Mouse (Mus musculus) limb, embryonic 11.5 days (tissue): ENCODE measurements at regions not wholly inside any gene's neighbourhood (a gene's known extent, or its start where the extent isn't known, plus 50 kb on each side); places are given as distances from the start of the nearest gene placed in this dataset.

Source experiments
- ATAC-seq: fragments of 200-750 bp; cut with Nextera tagmentation; 2 replicates; pipeline ENCODE4 v1.8.0; 2017; ENCODE audit warnings: low read depth; ENCODE audit not compliant: insufficient number of reproducible peaks, low FRiP score, low TSS enrichment
- DNase-seq: peaks from one replicate; pipeline ENCODE4 v3.0.0-alpha.2; 2015; ENCODE audit warnings: low spot score
- H3K27ac ChIP-seq: fragments of 300-500 bp; sonication (generic); replicated peaks from 2 replicates; pipeline ENCODE4 v1.5.1; 2014; ENCODE audit warnings: low read depth, mild to moderate bottlenecking, low read length
- H3K27me3 ChIP-seq: fragments of 300-500 bp; sonication (generic); 2 replicates; pipeline ENCODE4 v1.6.1; 2014; ENCODE audit warnings: mild to moderate bottlenecking, low read length, mixed read lengths; ENCODE audit not compliant: control insufficient read depth, insufficient read depth
- H3K36me3 ChIP-seq: fragments of 300-500 bp; sonication (generic); 2 replicates; pipeline ENCODE4 v1.6.1; 2014; ENCODE audit warnings: mild to moderate bottlenecking, low read length, moderate library complexity, mixed read lengths; ENCODE audit not compliant: control insufficient read depth, insufficient read depth
- H3K4me1 ChIP-seq: fragments of 300-500 bp; sonication (generic); 2 replicates; pipeline ENCODE4 v1.6.1; 2014; ENCODE audit warnings: low read length, mixed read lengths; ENCODE audit not compliant: control insufficient read depth, insufficient read depth
- H3K4me2 ChIP-seq: fragments of 300-500 bp; sonication (generic); 2 replicates; pipeline ENCODE4 v1.6.1; 2014; ENCODE audit warnings: low read depth, mild to moderate bottlenecking, moderate library complexity; ENCODE audit not compliant: severe bottlenecking
- H3K4me3 ChIP-seq: fragments of 300-500 bp; sonication (generic); 2 replicates; pipeline ENCODE4 v1.5.1; 2014; ENCODE audit warnings: low read depth, low read length
- H3K9ac ChIP-seq: fragments of 300-500 bp; sonication (generic); 2 replicates; pipeline ENCODE4 v1.6.1; 2014; ENCODE audit warnings: mild to moderate bottlenecking, low read length
- H3K9me3 ChIP-seq: fragments of 300-500 bp; sonication (generic); 2 replicates; pipeline ENCODE4 v1.6.1; 2016; ENCODE audit warnings: low read length; ENCODE audit not compliant: control insufficient read depth
- WGBS: fragments of 180-500 bp; shearing (Covaris S2); extraction: QIAGEN DNeasy Blood & Tissue Kit; methylation state at CpG from one replicate; pipeline ENCODE4 v1.1.7; 2014; 5-methylcytosine and 5-hydroxymethylcytosine counted together

- Histone ChIP-seq H3K27ac (no peak overlapping the region), H3K27me3 (no peaks in the 10 kb centered on the region), H3K4me2 (no peak overlapping the region), H3K4me3 (no peak overlapping the region), H3K36me3 (no peaks in the 10 kb centered on the region), H3K9me3 (no peaks in the 10 kb centered on the region), H3K4me1 (no peaks in the 10 kb centered on the region), H3K9ac (no peak overlapping the region)
- 86% methylated on average over 7 of the region's 7 CpGs for WGBS
- ATAC-seq (no peak), DNase-seq (no peak)
Measured at GRCm38 (mm10) chrX:42332906-42333305, 156.6 kb upstream of the Tex13c2 start.

DNA sequence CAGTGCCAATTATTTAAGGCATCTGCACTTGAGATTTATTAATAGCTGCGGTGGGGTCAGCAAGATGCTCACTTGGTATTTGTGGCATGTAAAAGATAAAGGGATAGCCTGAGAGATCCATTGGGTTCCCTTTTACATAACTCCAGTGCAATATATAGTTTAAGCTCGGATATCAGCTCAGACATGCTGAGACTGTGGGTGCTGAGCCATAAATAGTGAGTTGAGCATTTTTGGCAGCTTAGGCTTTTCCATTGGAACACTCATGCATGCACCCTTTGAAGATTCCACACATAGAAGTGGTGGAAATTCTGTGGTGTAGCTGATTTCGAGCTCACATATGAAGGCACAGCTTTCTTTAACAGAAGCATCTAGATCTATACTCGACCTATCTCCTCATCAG, 155.9 kb upstream of the Tex13c2 start:
- Histone ChIP-seq H3K4me1 (no peaks in the 10 kb centered on the region), H3K36me3 (no peaks in the 10 kb centered on the region), H3K27me3 (no peaks in the 10 kb centered on the region), H3K9me3 (no peaks in the 10 kb centered on the region), H3K27ac (no peak overlapping the region), H3K4me3 (no peak overlapping the region), H3K4me2 (no peak overlapping the region), H3K9ac (no peak overlapping the region)
- WGBS = 74% methylated on average over 4 of the region's 4 CpGs
- no peak for ATAC-seq
- no peak for DNase-seq

- Histone ChIP-seq H3K9me3 (no peaks in the 10 kb centered on the region), H3K36me3 (no peaks in the 10 kb centered on the region), H3K27ac (no peak overlapping the region), H3K4me1 (no peaks in the 10 kb centered on the region), H3K27me3 (no peaks in the 10 kb centered on the region), H3K4me2 (no peak overlapping the region), H3K9ac (no peak overlapping the region), H3K4me3 (no peak overlapping the region)
- WGBS = 91% methylated on average over 2 of the region's 2 CpGs
- DNase-seq (no peak), ATAC-seq (no peak)
Measured at GRCm38 (mm10) chrX:42334794-42335193, 154.7 kb upstream of the Tex13c2 start.

DNA sequence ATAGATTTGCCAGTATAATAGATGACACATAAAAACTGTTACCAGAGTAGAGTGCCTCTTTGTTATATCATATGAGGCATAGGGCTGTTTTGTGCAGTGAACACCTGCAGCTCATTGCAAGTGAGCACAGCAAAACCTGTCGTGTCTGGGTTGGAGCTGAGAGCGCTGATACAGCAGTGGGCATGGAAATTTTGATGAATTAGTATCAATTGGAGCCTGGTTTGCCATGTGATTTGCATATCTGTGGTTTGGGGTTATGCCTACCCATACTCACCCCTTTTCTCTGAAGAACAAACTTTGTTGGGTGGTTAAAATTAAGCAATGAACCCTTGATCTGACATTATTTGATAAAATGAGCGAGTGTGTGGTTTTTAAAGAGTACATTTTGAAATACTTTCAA, 152.7 kb upstream of the Tex13c2 start:
- 92% methylated on average over 3 of the region's 3 CpGs for WGBS
- Histone ChIP-seq H3K27ac (no peak overlapping the region), H3K9me3 (no peaks in the 10 kb centered on the region), H3K4me2 (no peak overlapping the region), H3K36me3 (no peaks in the 10 kb centered on the region), H3K27me3 (no peaks in the 10 kb centered on the region), H3K4me1 (no peaks in the 10 kb centered on the region), H3K4me3 (no peak overlapping the region), H3K9ac (no peak overlapping the region)
- ATAC-seq = no peak
- DNase-seq = no peak

GRCm38 (mm10) chrX:42342362-42342761, 147.1 kb upstream of the Tex13c2 start:
- no peaks in the 10 kb centered on the region for H3K36me3 ChIP-seq
- ATAC-seq (no peak), DNase-seq (no peak)

GRCm38 (mm10) chrX:42342951-42343879, 146.3 kb upstream of the Tex13c2 start:
- Histone ChIP-seq H3K9me3 (no peaks in the 10 kb centered on the region), H3K4me3 (no peak overlapping the region), H3K4me1 (no peaks in the 10 kb centered on the region), H3K4me2 (no peak overlapping the region), H3K36me3 (no peaks in the 10 kb centered on the region), H3K27ac (no peak overlapping the region), H3K27me3 (no peaks in the 10 kb centered on the region), H3K9ac (no peak overlapping the region)
- no peak for DNase-seq
- 38% methylated on average over 16 of the region's 16 CpGs for WGBS
- no peak for ATAC-seq

More at GRCm38 (mm10) chrX:42342362-42342761, 147.1 kb upstream of the Tex13c2 start:
- no peak overlapping the region for H3K4me3 ChIP-seq
- H3K9ac ChIP-seq = no peak overlapping the region
- H3K4me2 ChIP-seq = no peak overlapping the region
- no peaks in the 10 kb centered on the region for H3K27me3 ChIP-seq
- no peaks in the 10 kb centered on the region for H3K4me1 ChIP-seq
- no peak overlapping the region for H3K27ac ChIP-seq
- 62% methylated on average over 7 of the region's 7 CpGs for WGBS
- no peaks in the 10 kb centered on the region for H3K9me3 ChIP-seq

DNA sequence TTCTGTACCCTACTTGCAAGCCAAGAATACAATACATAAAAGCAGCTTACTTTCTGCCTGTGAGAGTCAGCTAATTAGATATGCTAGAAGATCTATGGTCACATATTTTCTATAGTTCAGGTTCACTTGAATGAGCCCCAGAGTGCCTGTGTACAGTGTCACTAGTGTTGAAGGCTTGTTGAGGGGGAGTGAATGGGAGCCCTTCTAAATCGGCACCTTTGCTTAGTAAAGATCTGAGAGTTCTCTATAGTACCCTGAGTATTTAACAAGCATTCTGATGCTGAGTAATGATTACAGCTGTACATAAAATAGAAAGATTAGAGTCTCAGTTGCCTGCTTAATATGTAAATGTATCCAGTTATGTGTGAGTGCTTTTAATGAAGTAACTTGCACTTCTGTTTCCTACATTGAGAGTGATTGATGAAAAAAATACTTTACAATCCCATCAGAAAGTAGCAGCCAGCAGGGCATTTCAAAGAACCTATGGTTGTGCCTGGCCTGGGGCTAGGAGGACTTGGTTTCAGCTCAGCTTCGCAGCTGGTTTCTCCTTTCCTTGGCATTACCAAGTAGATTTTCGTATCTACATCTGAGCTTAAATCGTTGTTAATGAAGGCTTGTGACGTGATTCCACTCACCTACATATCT, 136.8 kb upstream of the Tex13c2 start:
- no peak overlapping the region for H3K27ac ChIP-seq
- no peaks in the 10 kb centered on the region for H3K36me3 ChIP-seq
- no peak overlapping the region for H3K4me3 ChIP-seq
- DNase-seq (no peak), ATAC-seq (no peak)
- no peak overlapping the region for H3K9ac ChIP-seq
- H3K27me3 ChIP-seq = no peaks in the 10 kb centered on the region
- no peak overlapping the region for H3K4me2 ChIP-seq
- no peaks in the 10 kb centered on the region for H3K9me3 ChIP-seq
- no peaks in the 10 kb centered on the region for H3K4me1 ChIP-seq
- WGBS = 73% methylated on average over 5 of the region's 5 CpGs

DNA sequence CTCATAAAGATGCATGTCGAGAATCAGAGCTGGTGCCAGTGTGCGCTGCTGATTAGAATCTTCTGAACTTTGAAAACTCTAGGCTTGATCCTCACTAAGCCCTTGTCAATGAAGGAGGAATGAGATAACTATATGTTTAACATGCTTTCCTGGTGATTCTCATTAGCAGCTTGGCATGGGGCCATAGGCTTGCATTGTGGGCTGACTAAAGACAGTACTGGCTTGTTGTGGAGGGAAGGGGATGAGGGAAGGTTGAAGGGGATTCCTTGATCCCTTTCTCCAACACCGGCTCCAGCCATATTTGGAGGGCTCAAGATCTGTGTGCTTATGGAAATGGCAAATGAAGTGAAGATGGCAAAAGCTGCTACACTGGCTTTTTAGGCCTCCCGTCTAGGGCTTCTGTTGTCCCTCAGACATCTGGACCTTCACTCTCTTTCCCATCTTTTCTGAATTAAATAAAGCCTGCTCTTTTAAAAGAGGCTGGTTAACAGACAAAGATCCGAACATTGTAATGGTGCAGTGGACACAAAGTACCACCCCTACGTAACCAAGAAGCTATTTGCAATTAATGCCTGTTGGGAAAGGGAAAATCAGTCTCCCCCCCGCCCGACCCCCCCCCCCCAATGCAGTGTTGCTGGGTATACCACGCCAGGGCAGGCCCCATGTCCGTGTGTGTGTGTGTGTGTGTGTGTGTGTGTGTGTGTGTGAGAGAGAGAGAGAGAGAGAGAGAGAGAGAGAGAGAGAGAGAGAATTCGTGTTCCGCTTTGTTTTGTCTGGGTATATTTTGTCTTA, 129.9 kb upstream of the Tex13c2 start:
- Histone ChIP-seq H3K9me3 (no peaks in the 10 kb centered on the region), H3K27ac (no peak overlapping the region), H3K4me3 (no peak overlapping the region), H3K36me3 (no peaks in the 10 kb centered on the region), H3K4me1 (no peaks in the 10 kb centered on the region), H3K4me2 (no peak overlapping the region; the same call in 1 of the 2 replicates), H3K9ac (no peak overlapping the region), H3K27me3 (no peaks in the 10 kb centered on the region)
- WGBS = 44% methylated on average over 12 of the region's 12 CpGs
- no peak; the same call in 1 of the 2 replicates for ATAC-seq
- DNase-seq = no peak
